Mouse (Mus musculus) liver, embryonic 12.5 days (tissue): ENCODE measurements around the gene C130074G19Rik. TPM values are rescaled to one million over a fixed set of nuclear protein-coding genes. Genes with fewer than 3 reads are reported as not detected.

Source experiments
- ATAC-seq: fragments of 200-750 bp; cut with Nextera tagmentation; 2 replicates; pipeline ENCODE4 v1.8.0; 2017; ENCODE audit warnings: moderate number of reproducible peaks, mild to moderate bottlenecking, moderate library complexity
- H3K27ac ChIP-seq: fragments of 300-500 bp; sonication (generic); 2 replicates; pipeline ENCODE4 v1.5.1; 2016; ENCODE audit warnings: mild to moderate bottlenecking
- H3K27me3 ChIP-seq: fragments of 300-500 bp; sonication (generic); replicated peaks from 2 replicates; pipeline ENCODE4 v1.6.1; 2016; ENCODE audit warnings: mild to moderate bottlenecking, moderate library complexity
- H3K36me3 ChIP-seq: fragments of 300-500 bp; sonication (generic); 2 replicates; pipeline ENCODE4 v1.6.1; 2016; ENCODE audit warnings: mild to moderate bottlenecking, moderate library complexity
- H3K4me1 ChIP-seq: fragments of 300-500 bp; sonication (generic); 2 replicates; pipeline ENCODE4 v1.6.1; 2016
- H3K4me2 ChIP-seq: fragments of 300-500 bp; sonication (generic); 2 replicates; pipeline ENCODE4 v1.6.1; 2016; ENCODE audit warnings: mild to moderate bottlenecking, moderate library complexity
- H3K4me3 ChIP-seq: fragments of 300-500 bp; sonication (generic); 2 replicates; pipeline ENCODE4 v1.5.1; 2016; ENCODE audit warnings: mild to moderate bottlenecking, moderate library complexity
- H3K9ac ChIP-seq: fragments of 300-500 bp; sonication (generic); 2 replicates; pipeline ENCODE4 v1.6.1; 2016; ENCODE audit warnings: mild to moderate bottlenecking, moderate library complexity
- H3K9me3 ChIP-seq: fragments of 300-500 bp; sonication (generic); replicated peaks from 2 replicates; pipeline ENCODE4 v1.6.1; 2016; ENCODE audit warnings: mild to moderate bottlenecking, moderate library complexity
- WGBS: fragments of 180-500 bp; shearing (Covaris S2); methylation state at CpG from one replicate; pipeline ENCODE4 v1.1.7; 2016; ENCODE audit not compliant: insufficient replicate concordance; 5-methylcytosine and 5-hydroxymethylcytosine counted together
- microRNA counts: library from miRNA; unstranded; fragments of <30 nt; microRNA quantifications from one replicate; lab custom pipeline; 2017
- microRNA-seq: library from miRNA; unstranded; fragments of <30 nt; microRNA quantifications from one replicate; pipeline ENCODE4, GENCODE M21; 2017
- polyA plus RNA-seq: library from polyadenylated mRNA; unstranded; fragments of >200 nt; fragmentation: Nextera tagmentation; extraction: Ambion mirVana; gene quantifications from 2 replicates; pipeline ENCODE4 v1.2.1, GENCODE M21; 2016

C130074G19Rik gene
- polyA plus RNA-seq, 1 experiment from 2014 or later = 1.2 TPM

DNA sequence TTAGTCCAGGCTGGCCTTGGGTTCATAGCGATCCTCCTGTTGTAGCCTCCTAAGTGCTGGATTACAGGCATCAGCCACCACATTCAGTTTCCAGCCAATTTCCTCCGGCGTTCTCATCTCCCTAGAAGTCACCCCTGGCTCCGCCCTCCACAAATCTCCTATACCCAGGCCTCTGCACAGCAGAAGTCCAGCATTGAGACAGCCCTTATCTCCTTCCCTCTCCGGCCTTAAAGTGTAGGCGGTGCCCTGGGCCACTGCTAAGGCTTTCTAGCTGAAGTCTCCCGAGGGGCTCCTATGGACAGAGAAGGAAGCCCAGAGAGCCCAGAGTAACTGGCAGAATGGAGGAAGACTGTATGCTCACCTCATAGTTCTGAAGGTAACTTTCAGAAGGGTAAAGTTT, 49.5 kb downstream of the C130074G19Rik start:
- WGBS = 55% methylated on average over 7 of the region's 7 CpGs

DNA sequence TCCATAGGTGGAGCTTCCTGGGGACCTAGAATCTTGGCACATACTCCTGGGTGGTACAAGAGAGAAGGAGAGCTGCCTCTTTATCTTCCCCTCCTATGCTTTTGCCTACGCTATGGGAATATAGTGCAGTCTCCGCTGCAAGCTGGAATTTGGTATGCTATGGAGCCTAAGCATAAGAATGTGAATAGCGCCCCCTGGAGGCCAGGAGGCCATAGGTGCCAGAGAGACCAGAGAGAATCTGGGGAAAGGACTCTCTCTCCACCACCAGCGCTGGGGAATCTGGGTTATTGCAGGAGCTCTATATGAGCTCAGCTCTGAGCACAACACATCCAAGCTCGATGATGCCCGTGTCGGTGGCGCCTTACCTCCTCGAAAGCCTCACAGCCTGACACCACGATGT, 50.8 kb downstream of the C130074G19Rik start:
- no peak for ATAC-seq
- Histone ChIP-seq H3K36me3 (peaks cover 92% of the 10 kb centered on the region), H3K4me1 (peaks cover 14% of the 10 kb centered on the region), H3K27ac (no peak overlapping the region), H3K4me3 (no peak overlapping the region), H3K4me2 (no peak overlapping the region), H3K9me3 (no peaks in the 10 kb centered on the region), H3K9ac (no peak overlapping the region), H3K27me3 (no peaks in the 10 kb centered on the region)
- 80% methylated on average over 10 of the region's 10 CpGs for WGBS

More for the DNA sequence above, 49.5 kb downstream of the C130074G19Rik start:
- Histone ChIP-seq H3K4me2 (no peak overlapping the region), H3K4me3 (no peak overlapping the region), H3K9ac (no peak overlapping the region), H3K9me3 (no peaks in the 10 kb centered on the region), H3K36me3 (peaks cover 94% of the 10 kb centered on the region), H3K27me3 (no peaks in the 10 kb centered on the region), H3K27ac (no peak overlapping the region), H3K4me1 (peaks cover 17% of the 10 kb centered on the region)
- ATAC-seq = peak; percentile 77

DNA sequence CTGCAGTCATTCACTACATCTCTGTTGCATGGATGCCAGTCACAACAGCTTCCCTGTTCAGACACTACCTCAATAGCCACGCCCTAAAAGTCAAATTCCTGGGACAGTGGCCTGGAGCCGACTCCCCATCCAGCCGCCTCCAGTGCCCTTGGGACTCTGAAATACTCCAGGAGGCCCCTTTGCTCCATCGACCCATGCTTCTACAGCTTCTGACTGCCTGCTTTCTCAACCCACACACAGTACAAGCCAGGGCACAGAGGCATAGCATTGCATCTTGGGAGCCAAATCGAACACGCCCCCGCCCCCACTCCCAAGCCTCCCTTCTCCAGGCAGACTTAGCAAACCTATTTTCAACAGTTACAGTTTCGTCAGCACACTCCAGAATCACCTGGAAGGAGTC, 53.1 kb downstream of the C130074G19Rik start:
- H3K36me3 ChIP-seq = peaks cover 82% of the 10 kb centered on the region
- H3K27me3 ChIP-seq = no peaks in the 10 kb centered on the region
- 77% methylated on average over 8 of the region's 8 CpGs for WGBS
- no peak overlapping the region for H3K27ac ChIP-seq
- no peak overlapping the region for H3K9ac ChIP-seq
- no peak for ATAC-seq
- no peak overlapping the region for H3K4me2 ChIP-seq
- H3K4me3 ChIP-seq = no peak overlapping the region
- H3K9me3 ChIP-seq = no peaks in the 10 kb centered on the region
- H3K4me1 ChIP-seq = peaks cover 18% of the 10 kb centered on the region

DNA sequence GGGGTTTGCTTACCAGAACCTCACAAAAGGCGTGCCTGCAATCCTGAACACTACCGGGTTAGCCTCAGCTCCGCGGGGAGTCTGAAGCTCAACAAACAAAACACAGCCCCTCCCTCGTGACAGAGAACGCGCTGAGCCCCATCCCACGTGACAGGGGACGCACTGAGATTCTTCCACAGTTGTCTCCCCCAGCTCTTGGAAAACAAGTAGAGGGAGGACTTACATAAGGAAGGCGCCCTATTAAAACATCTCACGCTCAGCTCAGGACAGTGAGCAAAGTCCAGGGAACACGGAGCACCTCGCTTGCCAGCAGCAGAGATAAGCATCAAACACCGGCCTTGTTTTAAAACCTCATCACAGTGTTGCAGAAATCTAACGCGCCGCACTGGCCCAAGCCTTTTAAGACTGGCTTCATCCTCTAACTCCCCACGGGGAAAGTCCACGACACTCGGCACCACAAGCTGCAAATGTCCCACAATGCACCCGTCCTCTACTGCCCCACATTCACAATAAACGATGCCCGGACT, 55.8 kb downstream of the C130074G19Rik start:
- Histone ChIP-seq H3K4me1 (peaks cover 22% of the 10 kb centered on the region), H3K36me3 (peaks cover 66% of the 10 kb centered on the region), H3K9ac (no peak overlapping the region), H3K4me3 (no peak overlapping the region), H3K27me3 (no peaks in the 10 kb centered on the region), H3K9me3 (no peaks in the 10 kb centered on the region), H3K27ac (peak overlapping the region; percentile 51), H3K4me2 (peak overlapping the region; percentile 22; the same call in 1 of the 2 replicates)
- no peak for ATAC-seq
- WGBS = 61% methylated on average over 23 of the region's 23 CpGs

DNA sequence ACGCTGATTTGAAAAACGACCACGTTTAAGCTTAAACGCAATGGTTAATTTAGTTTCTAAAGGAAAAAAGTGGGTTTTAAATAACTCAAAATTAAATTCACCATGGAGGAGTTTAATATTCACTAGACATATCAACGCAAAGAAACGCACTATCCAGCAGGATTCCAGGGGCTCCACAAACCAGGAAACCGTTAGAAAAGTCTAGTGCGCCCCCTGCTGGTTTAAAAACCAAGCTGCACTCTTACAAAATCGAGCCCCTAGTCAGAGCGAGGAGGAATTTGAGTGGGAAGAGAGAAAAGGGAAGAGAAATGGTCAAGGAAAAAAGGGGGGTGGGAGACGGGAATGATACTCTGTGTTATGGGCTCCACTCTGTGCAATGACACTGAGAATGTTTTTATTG, 57.9 kb downstream of the C130074G19Rik start:
- Histone ChIP-seq H3K9ac (no peak overlapping the region), H3K4me1 (peaks cover 22% of the 10 kb centered on the region), H3K4me3 (no peak overlapping the region), H3K27ac (no peak overlapping the region), H3K36me3 (peaks cover 66% of the 10 kb centered on the region), H3K27me3 (no peaks in the 10 kb centered on the region), H3K9me3 (no peaks in the 10 kb centered on the region), H3K4me2 (peak overlapping the region; percentile 45)
- no peak for ATAC-seq
- WGBS = 22% methylated on average over 11 of the region's 11 CpGs

DNA sequence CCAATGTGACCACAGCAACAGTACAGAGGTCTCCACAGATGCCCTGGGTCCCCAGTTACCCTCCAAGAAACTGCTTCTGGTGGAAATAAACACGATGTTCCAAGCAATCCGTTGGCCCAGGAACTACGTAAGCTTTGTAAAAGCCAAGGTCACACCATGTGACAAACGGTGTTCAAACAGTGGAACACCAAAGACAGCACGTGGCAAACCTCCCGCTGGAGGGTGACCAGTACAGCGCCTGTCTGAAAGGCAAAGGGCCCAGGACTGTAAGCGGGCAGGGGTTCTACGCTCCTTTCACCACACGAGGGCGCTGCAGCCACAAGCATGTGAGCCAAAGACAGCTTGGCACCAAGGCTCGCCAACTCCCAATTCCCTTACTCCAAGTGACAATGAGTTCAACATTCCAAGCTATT, 58.6 kb downstream of the C130074G19Rik start:
- no peak overlapping the region for H3K9ac ChIP-seq
- H3K27ac ChIP-seq = 0 out of 2 replicates have a peak overlapping the region, but pooled peaks have one; percentile 30
- no peak overlapping the region for H3K4me3 ChIP-seq
- H3K4me2 ChIP-seq = peak overlapping the region; percentile 45
- peaks cover 22% of the 10 kb centered on the region for H3K4me1 ChIP-seq
- H3K9me3 ChIP-seq = no peaks in the 10 kb centered on the region
- peaks cover 66% of the 10 kb centered on the region for H3K36me3 ChIP-seq
- no peaks in the 10 kb centered on the region for H3K27me3 ChIP-seq
- 5% methylated on average over 12 of the region's 12 CpGs for WGBS
- peak; percentile 80 for ATAC-seq

DNA sequence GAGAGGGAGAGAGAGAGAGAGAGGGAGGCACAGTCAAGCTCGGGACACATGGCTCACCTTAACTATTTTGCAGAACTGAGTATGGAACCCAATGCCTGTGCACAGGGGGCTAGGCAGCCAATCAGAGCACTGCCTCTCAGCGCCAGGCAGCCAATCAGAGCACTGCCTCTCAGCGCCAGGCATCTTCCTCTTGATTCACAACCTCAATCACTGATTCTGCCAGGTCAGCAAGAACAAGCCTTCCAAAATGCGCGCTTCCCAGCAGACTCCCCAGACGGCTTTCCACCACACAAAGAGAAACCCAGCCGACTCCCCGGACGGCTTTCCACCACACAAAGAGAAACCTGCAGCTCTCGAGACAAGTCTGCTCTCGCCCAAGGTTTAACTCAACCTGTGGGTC, 60.3 kb downstream of the C130074G19Rik start:
- no peaks in the 10 kb centered on the region for H3K27me3 ChIP-seq
- no peaks in the 10 kb centered on the region for H3K9me3 ChIP-seq
- no peak overlapping the region for H3K4me2 ChIP-seq
- no peak for ATAC-seq
- no peak overlapping the region for H3K27ac ChIP-seq
- H3K9ac ChIP-seq = no peak overlapping the region
- no peak overlapping the region for H3K4me3 ChIP-seq
- peaks cover 70% of the 10 kb centered on the region for H3K36me3 ChIP-seq
- WGBS = 63% methylated on average over 11 of the region's 11 CpGs
- peaks cover 22% of the 10 kb centered on the region for H3K4me1 ChIP-seq

MicroRNAs encoded within 50 kb of the gene (microRNA counts, 519-probe panel; counts per million panel counts)
- 582 counts per million, percentile 70 among the panel's probes with 10 or more counts for microRNA mmu-miR-1981 (lab: Ali Mortazavi, UCI)

Small RNA genes lying within 50 kb of the gene (microRNA-seq; reads per million reads assigned to microRNA genes)
- 237 reads per million, percentile 58 among the genes with 10 or more reads in this experiment for gene Mir1981

Other genes starting within 250 kb of the C130074G19Rik start
- gene Hlx, start 150.6 kb downstream of the C130074G19Rik start, polyA plus RNA-seq = 26.5 and 31.2 TPM in 2 replicates
- gene Marc1, start 71.9 kb downstream of the C130074G19Rik start, polyA plus RNA-seq = 7.2 and 7.3 TPM in 2 replicates
- 171 and 178 TPM in 2 replicates for gene Marc2, start 36.8 kb downstream of the C130074G19Rik start, polyA plus RNA-seq
- gene Mark1, start 116.4 kb upstream of the C130074G19Rik start, polyA plus RNA-seq = 0.30 and 0.42 TPM in 2 replicates